ENCODE assay signal across 8 mouse cellular contexts in the genomic region with DNA sequence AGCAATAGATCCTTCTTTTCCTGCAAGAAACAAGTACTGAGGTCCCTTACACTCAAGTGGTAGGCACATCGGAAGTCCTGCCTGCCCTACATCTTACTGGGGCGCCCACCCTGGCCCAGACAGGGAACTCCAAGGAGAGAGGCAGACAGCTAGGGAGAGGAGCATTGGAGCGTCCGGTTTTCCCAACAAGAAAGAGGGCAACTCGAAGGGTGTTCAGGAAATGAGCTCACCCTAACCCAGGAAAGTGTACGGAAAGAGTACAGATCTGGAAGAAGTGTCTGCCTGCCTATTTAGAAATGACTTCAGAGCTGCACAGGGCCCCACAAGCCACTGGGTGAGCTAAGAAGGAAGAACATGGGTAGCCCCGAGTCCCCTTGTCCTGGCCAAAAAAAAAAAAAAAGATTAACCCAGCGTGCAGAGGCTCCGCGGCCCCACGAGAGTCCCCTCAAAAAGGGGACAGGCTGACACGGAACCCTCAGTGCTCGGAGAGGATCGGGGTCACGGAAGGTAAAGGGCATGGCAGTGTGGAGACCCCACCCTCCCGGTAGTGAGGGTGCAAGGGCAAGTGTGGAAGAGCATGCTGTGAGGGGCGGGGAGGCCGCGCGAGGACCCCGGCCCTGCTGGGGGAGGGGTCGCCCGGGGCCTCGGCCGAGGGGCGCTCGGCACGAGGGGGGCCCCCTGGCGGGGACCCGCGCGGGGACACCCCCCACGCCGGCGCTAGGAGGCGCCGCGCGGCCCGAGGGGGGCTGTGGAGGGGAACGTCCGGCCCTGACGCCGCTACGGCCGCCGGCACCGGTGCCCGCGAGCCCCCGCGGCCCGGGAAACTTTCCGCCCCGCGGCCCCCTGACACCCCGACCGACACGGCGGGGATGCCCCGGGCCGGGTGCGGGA. TPM values are rescaled to one million over a fixed set of nuclear protein-coding genes. Genes with fewer than 3 reads are reported as not detected.
DNase-seq lines count a peak whose midpoint lies in the region; ATAC-seq and TF ChIP-seq lines count a peak whose summit lies in the region.

No protein-coding gene starts in this region.

- peak overlapping the region; percentile 91 for H3K4me2 ChIP-seq in forebrain, embryonic 13.5 days
- H3K4me2 ChIP-seq in midbrain, embryonic 13.5 days (replicated peaks) = peak overlapping the region; percentile 81
- H3K4me2 ChIP-seq in stomach, embryonic 15.5 days = peak overlapping the region; percentile 96

- H3K27ac ChIP-seq in bone marrow macrophage, adult 2 months (ENCODE audit: insufficient read depth, low read depth, low read length) = peak overlapping the region; percentile 69
- H3K27ac ChIP-seq in forebrain, embryonic 13.5 days = no peak overlapping the region
- H3K27ac ChIP-seq in hindbrain, embryonic 10.5 days = peak overlapping the region; percentile 91
- H3K27ac ChIP-seq in limb, embryonic 10.5 days = peak overlapping the region; percentile 94
- H3K27ac ChIP-seq in midbrain, embryonic 13.5 days = peak overlapping the region; percentile 83
- H3K27ac ChIP-seq in stomach, embryonic 15.5 days = peak overlapping the region; percentile 77; the same call in 1 of the 2 replicates

- peaks cover 56% of the 10 kb centered on the region for H3K4me1 ChIP-seq in erythroblast, embryonic 14.5 days (ENCODE audit: control insufficient read depth)
- peaks cover 23% of the 10 kb centered on the region for H3K4me1 ChIP-seq in bone marrow macrophage, adult 2 months (ENCODE audit: control insufficient read depth, insufficient read depth, low read length)
- peaks cover 22% of the 10 kb centered on the region for H3K4me1 ChIP-seq in forebrain, embryonic 13.5 days
- peaks cover 19% of the 10 kb centered on the region for H3K4me1 ChIP-seq in hindbrain, embryonic 10.5 days (replicated peaks)
- peaks cover 25% of the 10 kb centered on the region for H3K4me1 ChIP-seq in limb, embryonic 10.5 days
- H3K4me1 ChIP-seq in midbrain, embryonic 13.5 days (replicated peaks) = peaks cover 30% of the 10 kb centered on the region
- H3K4me1 ChIP-seq in stomach, embryonic 15.5 days = peaks cover 7% of the 10 kb centered on the region

- WGBS in forebrain, embryonic 13.5 days = 3% methylated on average over 48 of the region's 63 CpGs
- 3% methylated on average over 62 of the region's 63 CpGs for WGBS in hindbrain, embryonic 10.5 days
- WGBS in limb, embryonic 10.5 days = 2% methylated on average over 53 of the region's 63 CpGs
- WGBS in midbrain, embryonic 13.5 days = 2% methylated on average over 58 of the region's 63 CpGs
- 1% methylated on average over 52 of the region's 63 CpGs for WGBS in stomach, embryonic 15.5 days

- peak; percentile 31; the same call in 1 of the 2 replicates for TF ChIP-seq CTCF in bone marrow macrophage, adult 2 months (IDR thresholded peaks at IDR 0.05; ENCODE audit: low read depth, low read length)

- peak; percentile 36 for DNase-seq in hindbrain, embryonic 10.5 days (ENCODE audit: low spot score)
- peak; percentile 68 for DNase-seq in limb, embryonic 10.5 days (ENCODE audit: low spot score)

- peaks cover 26% of the 10 kb centered on the region for H3K36me3 ChIP-seq in erythroblast, embryonic 14.5 days (ENCODE audit: control insufficient read depth)
- peaks cover 9% of the 10 kb centered on the region; the same call in 1 of the 2 replicates for H3K36me3 ChIP-seq in forebrain, embryonic 13.5 days (ENCODE audit: poor library complexity, severe bottlenecking)
- peaks cover 16% of the 10 kb centered on the region for H3K36me3 ChIP-seq in hindbrain, embryonic 10.5 days
- peaks cover 18% of the 10 kb centered on the region; the same call in 1 of the 2 replicates for H3K36me3 ChIP-seq in limb, embryonic 10.5 days
- no peaks in the 10 kb centered on the region for H3K36me3 ChIP-seq in midbrain, embryonic 13.5 days
- no peaks in the 10 kb centered on the region for H3K36me3 ChIP-seq in stomach, embryonic 15.5 days

- H3K4me3 ChIP-seq in erythroblast, embryonic 14.5 days (replicated peaks) = peak overlapping the region; percentile 86
- H3K4me3 ChIP-seq in bone marrow macrophage, adult 2 months (ENCODE audit: insufficient read depth, low read length) = peak overlapping the region; percentile 84
- peak overlapping the region; percentile 75 for H3K4me3 ChIP-seq in forebrain, embryonic 13.5 days
- H3K4me3 ChIP-seq in hindbrain, embryonic 10.5 days = peak overlapping the region; percentile 82
- H3K4me3 ChIP-seq in limb, embryonic 10.5 days = peak overlapping the region; percentile 84
- H3K4me3 ChIP-seq in midbrain, embryonic 13.5 days (replicated peaks) = peak overlapping the region; percentile 87
- H3K4me3 ChIP-seq in stomach, embryonic 15.5 days (replicated peaks) = peak overlapping the region; percentile 76

- peaks cover 3% of the 10 kb centered on the region for H3K9me3 ChIP-seq in erythroblast, embryonic 14.5 days (ENCODE audit: control insufficient read depth, low read length)
- no peaks in the 10 kb centered on the region for H3K9me3 ChIP-seq in forebrain, embryonic 13.5 days (replicated peaks)
- H3K9me3 ChIP-seq in hindbrain, embryonic 10.5 days = no peaks in the 10 kb centered on the region
- H3K9me3 ChIP-seq in limb, embryonic 10.5 days (replicated peaks) = no peaks in the 10 kb centered on the region
- no peaks in the 10 kb centered on the region for H3K9me3 ChIP-seq in midbrain, embryonic 13.5 days
- no peaks in the 10 kb centered on the region for H3K9me3 ChIP-seq in stomach, embryonic 15.5 days

- ATAC-seq in erythroblast, adult 5-6 weeks (replicated peaks; ENCODE audit: low FRiP score, poor library complexity, severe bottlenecking) = no peak
- ATAC-seq in forebrain, embryonic 13.5 days = no peak
- ATAC-seq in midbrain, embryonic 13.5 days = no peak
- ATAC-seq in stomach, embryonic 15.5 days (ENCODE audit: insufficient read depth, low FRiP score, low read depth) = no peak

- peaks cover 3% of the 10 kb centered on the region for H3K27me3 ChIP-seq in erythroblast, embryonic 14.5 days (ENCODE audit: control insufficient read depth)
- H3K27me3 ChIP-seq in forebrain, embryonic 13.5 days = no peaks in the 10 kb centered on the region
- H3K27me3 ChIP-seq in hindbrain, embryonic 10.5 days (ENCODE audit: insufficient read depth, poor library complexity, severe bottlenecking) = no peaks in the 10 kb centered on the region
- no peaks in the 10 kb centered on the region for H3K27me3 ChIP-seq in limb, embryonic 10.5 days (ENCODE audit: low read depth, poor library complexity, severe bottlenecking)
- peaks cover 7% of the 10 kb centered on the region; the same call in 1 of the 2 replicates for H3K27me3 ChIP-seq in midbrain, embryonic 13.5 days
- no peaks in the 10 kb centered on the region for H3K27me3 ChIP-seq in stomach, embryonic 15.5 days (replicated peaks)

- no peak for TF ChIP-seq POLR2A in bone marrow macrophage, adult 2 months (IDR thresholded peaks at IDR 0.05; ENCODE audit: borderline replicate concordance, low read depth, low read length)

- peak overlapping the region; percentile 80 for H3K9ac ChIP-seq in forebrain, embryonic 13.5 days
- H3K9ac ChIP-seq in midbrain, embryonic 13.5 days (replicated peaks) = peak overlapping the region; percentile 89
- H3K9ac ChIP-seq in stomach, embryonic 15.5 days = peak overlapping the region; percentile 71

RNA-seq across cellular contexts. Expression of a gene that starts 1.0 kb away (rescaled TPM):
- 1.3 and 1.8 TPM in 2 replicates for polyA plus RNA-seq in erythroblast, embryonic 14.5 days (2012)
- total RNA-seq in erythroblast, adult 5-6 weeks (2015; ENCODE audit: low replicate concordance) = 11.7 and 27.8 TPM in 2 replicates
- total RNA-seq in erythroblast, adult 5-6 weeks (2017; ENCODE audit: low replicate concordance) = 4.9 and 25.7 TPM in 2 replicates
- 26.3 and 40.7 TPM in 2 replicates for polyA plus RNA-seq in bone marrow macrophage, adult 2 months (2012; ENCODE audit: insufficient read depth, insufficient read length, missing spikeins)
- polyA plus RNA-seq in forebrain, embryonic 13.5 days (2015; fragmentation: Nextera tagmentation; extraction: Ambion mirVana) = 138 and 150 TPM in 2 replicates
- 111 and 140 TPM in 2 replicates for polyA plus RNA-seq in hindbrain, embryonic 10.5 days (2016; fragmentation: Nextera tagmentation; extraction: Ambion mirVana)
- polyA plus RNA-seq in limb, embryonic 10.5 days (2016; fragmentation: Nextera tagmentation; extraction: Ambion mirVana) = 94.3 and 102 TPM in 2 replicates
- polyA plus RNA-seq in midbrain, embryonic 13.5 days (2015; fragmentation: Nextera tagmentation; extraction: Ambion mirVana) = 161 and 163 TPM in 2 replicates
- 63.7 and 67.1 TPM in 2 replicates for polyA plus RNA-seq in stomach, embryonic 15.5 days (2015; fragmentation: Nextera tagmentation; extraction: Ambion mirVana)
